Mouse (Mus musculus) mouse trophoblast stem cell (cell line): Measurements from ENCODE around the gene Kmt5b.

ENCODE experiments used
- in situ Hi-C, 2 experiments: fragments of 300-500 bp; cut with MseI, MboI; formaldehyde crosslinking; loops; 2 replicates in 1 of 2; 3 replicates in 1 of 2; pipeline ENCODE4 v1.15.1; 2025

Kmt5b gene

DNA sequence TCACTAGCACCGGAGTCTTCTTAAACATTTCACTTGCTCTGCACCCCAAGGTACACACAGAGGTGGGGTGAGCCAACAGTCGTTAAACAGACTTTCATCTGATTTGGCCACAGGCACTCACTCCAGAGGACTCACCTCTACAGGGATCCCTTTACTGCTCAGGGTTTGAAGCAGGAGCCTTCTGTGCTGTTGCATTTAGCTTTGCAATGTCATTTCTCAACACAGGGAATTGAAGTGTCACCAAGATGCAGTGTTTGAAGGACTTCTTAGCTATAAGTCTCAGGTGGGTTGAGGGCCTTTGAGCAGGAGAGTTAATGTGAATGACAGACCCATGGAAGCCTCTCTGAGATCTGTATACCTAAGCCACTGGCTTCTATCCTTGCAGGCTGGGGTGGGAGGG, 76.4 kb downstream of the Kmt5b start:
- in situ Hi-C loops, result no loop called here

DNA sequence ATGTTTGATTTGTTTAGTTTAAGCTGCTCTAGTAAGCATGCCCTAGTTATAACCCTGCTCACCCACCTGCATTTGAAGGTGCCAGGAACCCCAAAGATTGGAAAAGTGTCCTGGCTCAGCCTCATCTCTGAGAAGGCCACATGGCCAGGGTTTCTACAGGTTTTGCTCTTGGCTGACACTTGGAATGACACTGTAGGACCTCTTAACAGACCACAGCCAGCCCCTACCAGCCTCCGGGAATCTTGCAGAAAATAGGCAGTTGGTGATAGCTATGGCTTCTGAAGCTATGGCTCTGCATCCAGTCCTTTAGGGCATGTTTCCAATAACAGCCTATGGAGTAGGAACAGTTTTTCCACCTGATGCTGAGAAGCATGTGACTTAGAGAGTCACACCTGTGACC, 77.6 kb downstream of the Kmt5b start:
- in situ Hi-C loops, result no loop called here

DNA sequence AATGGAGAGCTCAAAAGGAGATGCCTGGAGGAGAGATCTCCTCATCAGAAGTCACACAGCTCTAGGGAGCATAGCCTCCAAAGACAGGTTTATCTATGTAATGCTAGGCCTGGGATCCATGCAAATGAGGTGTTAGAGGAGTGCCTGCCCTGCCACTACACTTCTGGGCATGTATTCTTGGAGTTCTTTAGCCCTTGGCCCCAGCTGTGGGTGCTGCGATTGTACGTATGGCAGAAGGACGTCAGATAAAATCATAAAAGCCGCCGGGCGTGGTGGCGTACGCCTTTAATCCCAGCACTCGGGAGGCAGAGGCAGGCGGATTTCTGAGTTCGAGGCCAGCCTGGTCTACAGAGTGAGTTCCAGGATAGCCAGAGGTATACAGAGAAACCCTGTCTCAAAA, 78.1 kb downstream of the Kmt5b start:
- in situ Hi-C loops, result no loop called here

DNA sequence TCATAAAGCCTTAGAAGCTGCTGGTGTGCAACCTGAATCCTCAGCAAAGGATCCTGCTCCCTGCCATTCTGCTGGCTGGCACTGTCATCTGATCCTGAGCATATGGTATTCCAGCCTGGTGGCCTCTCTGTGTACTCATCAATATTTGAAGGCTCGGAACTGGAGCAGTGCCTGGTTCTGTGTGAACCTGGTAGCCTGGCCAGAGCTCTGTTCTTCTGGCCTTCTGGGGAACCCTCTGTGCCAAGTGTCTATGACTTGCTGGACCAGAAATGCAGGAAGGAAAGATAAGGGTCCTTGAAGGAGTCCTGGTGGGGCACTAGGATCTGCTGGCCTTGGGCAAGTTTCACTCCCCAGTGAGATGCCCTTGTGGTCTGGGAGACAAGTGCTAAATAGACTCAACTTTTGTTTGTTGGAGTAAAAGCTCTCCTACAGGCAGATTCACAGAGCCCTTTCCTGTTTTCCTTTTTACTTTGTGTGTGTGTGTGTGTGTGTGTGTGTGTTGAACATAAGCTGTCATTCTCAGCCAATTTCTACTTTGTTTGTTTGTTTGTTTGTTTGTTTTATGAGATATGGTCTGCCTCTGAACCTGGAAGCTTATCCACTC, 78.7 kb downstream of the Kmt5b start:
- in situ Hi-C loops, result no loop called here

DNA sequence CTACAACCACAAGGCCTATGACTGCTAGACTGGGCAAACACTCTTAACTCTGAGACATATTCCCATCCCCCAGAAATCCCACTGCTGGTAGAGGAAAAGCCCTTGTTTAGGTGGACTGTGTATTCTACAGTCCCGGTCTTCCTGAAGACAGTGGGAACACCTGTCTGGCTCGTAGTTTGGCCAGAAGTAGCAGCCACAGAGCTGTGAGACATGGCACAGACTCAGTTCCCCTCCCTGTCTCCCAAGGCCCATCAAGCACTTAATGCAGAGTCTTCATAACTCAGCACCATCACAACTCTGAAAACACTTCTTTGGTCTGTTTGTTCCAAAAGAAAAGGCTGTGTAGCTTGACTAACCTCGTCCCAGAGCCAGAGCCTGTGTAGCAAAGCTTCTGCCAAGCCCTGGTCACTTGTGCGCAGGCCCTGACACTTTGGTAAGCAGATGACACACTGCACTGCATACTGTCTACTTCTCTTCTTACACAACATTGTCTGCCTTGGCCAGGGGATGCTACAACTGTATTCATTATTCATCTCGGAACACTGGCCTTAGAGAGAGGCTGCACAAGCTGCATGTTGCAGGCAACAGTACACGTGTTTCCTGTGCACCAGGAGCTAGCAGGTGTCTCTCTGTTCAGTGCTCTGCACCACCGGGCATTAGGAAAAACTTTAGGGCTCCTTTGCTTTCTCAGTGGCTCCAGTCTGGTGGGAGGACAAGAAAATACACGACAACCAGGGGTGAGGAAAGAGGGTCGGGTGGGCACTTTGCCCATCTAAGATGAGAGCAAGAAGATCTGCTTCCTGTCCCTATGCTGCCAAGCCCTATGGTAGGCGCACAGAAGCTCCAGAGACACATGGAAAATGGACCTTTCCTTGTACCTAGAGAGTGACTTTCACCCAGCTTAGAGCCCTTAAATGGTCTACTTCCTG, 79.7 kb downstream of the Kmt5b start:
- in situ Hi-C loops, result no loop called here

DNA sequence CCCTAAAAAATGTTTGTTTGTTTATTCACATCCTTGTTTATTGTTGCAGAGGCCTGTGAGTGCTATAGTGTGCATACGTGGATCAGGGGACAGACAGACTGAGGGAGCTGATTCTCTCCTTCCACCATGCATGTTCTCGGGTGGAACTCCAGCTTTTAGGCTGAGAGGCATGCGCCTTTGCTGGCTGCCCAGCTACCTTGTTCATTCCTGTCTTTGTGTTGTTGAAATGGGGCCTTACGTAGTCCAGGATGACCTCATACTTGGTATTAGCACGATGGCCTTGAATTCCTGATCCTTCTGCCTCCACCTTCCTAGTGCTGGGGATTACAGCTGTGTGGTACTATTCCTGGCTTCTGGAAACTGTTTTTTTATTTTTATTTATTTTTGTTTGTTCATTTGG, 80.5 kb downstream of the Kmt5b start:
- in situ Hi-C loops, result no loop called here

DNA sequence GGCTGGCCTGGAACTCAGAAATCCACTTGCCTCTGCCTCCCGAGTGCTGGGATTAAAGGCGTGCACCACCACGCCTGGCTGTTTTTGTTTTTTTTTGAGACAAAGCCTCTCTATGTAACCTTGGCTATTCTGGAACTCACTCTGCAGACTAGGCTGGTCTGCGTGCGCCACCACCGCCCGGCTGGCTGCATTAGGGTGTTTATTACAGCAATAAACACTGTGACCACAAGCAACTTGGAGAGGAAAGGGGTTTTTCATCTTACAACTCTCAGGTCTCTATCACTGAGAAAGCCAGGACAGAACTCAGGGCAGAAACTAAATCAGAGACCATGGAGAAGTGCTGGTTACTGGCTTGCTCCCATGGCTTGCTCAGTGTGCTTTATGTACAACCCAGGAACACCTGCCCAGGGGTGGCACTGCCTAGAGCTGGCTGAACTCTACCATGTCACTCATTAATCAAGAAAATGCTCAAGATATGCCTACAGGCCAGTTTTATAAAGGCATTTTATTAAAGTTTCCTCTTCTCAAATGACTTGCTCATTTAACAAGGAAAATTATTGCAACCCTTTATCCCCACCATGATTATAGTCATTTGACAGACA, 81.1 kb downstream of the Kmt5b start:
- in situ Hi-C loops, result no loop called here

DNA sequence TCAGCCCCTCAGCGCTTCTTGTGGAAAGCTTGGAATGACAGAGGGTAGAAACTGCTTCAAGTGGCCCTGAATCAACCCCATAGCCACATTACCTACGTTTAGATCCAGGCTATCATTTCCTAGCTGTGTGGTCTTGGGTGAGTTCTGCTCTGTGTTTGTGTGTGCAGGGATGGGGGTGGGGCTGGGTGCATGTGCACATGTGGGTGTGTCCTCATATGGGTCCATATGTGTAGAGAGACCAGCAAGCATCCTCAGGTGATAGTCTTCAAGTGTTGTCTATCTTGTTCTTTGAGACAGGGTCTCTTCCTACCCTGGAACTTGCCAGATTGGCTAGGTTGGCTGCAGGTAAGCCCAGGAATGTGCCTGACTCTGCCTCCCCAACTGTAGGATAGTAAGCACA, 82.0 kb downstream of the Kmt5b start:
- in situ Hi-C loops, result no loop called here

DNA sequence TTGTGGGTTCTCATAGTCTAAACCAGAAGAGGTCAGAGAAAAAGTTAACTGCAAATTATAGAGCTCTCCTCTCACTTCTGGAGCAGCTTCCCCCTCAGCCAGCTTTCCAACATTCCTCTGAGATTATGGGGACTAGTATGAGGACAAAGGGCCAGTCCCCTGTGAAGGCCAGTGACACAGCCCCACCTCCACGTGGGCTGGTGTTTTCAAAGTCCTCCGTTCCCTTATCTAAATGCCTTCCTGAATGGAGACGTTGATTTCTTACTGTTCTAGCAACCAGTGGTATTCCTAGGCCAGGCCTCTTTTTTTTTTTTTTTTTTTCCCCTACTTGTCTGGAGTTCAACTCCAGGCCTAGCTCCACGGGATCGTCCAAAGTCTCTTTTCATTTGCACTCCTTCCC, 82.9 kb downstream of the Kmt5b start:
- in situ Hi-C loops, result no loop called here

DNA sequence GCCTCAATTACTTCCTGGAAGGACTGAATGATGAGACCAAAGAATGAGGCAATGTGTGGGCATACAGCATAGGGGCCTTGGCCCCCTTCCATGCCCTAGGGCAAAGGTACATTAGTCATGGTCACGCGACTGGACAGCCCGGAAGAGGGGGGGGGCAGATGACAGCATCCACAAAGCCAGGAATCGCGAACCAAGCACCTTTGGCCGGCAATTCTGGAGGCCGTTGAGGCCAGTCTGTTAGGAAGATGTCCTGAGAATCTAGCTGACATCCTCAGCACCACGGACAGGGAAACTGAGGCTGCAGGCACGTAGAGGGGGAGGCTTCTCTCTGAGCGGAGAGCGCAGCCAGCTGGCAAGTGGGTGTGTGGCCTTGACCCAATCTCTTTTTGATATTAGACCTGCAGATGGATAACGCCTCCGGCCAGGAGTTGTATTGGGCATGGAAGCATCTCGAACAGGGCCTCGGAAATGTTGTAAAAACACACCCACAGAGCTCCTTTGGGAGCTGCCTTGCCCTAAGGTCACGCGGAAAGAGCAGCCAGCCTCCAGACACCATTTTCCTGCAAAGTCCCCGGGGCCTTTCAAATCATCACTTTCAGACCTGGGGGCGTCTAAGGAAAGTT, 83.7 kb downstream of the Kmt5b start:
- in situ Hi-C loops, result no loop called here

DNA sequence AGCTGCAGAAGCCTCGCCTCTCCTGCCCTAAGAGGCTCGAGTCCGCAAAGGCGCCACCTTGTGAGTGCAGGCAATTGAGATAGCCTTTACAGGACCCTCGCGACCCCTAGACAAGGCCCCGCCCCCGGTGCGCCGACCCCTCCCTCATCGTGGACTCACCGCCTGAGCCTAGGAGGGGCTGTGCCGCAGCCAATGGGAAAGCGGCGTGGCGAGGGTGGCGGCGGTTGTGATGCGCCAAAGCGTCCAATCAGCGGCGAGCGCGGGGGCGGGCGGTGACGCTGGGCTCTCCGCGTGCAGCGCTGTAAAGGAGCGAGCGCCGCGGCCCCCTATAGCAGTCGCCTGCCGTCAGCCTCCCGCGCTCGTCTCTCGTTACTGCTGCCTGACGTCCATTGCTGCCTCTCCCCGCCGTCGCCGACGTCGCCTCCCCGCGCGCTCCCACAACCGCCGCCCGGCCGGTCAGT, 84.3 kb downstream of the Kmt5b start, which contains the start of gene Chka:
Gene Chka, plus strand, starts transcription at position 272 of the 461 bp plus-strand sequence.
- in situ Hi-C loops, result no loop called here

DNA sequence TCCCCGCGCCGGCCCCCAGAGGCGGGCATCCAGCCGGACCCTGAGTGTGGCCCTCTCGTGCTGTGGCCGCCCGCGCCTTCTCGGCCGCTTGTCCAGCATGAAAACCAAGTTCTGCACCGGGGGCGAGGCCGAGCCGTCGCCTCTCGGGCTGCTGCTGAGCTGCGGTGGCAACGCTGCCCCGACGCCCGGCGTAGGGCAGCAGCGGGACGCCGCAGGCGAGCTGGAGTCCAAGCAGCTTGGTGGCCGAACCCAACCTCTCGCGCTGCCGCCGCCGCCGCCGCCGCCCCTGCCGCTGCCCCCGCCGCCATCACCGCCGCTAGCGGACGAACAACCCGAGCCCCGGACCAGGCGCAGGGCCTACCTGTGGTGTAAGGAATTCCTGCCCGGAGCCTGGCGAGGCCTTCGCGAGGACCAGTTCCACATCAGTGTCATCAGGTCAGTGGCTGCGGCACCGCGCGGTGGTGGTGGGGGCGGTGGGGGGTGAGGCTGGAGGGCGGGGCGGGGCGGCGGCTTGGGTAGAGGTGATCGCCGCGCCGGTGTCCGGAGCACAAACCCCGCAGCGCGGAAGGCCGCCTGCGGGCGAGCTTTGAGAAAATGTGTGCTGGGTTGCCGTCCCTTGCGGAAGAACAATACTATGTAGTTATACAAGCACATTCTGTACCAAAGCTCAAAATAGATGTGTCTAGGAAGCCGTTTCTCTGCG, 84.9 kb downstream of the Kmt5b start:
- in situ Hi-C loops, result no loop called here

DNA sequence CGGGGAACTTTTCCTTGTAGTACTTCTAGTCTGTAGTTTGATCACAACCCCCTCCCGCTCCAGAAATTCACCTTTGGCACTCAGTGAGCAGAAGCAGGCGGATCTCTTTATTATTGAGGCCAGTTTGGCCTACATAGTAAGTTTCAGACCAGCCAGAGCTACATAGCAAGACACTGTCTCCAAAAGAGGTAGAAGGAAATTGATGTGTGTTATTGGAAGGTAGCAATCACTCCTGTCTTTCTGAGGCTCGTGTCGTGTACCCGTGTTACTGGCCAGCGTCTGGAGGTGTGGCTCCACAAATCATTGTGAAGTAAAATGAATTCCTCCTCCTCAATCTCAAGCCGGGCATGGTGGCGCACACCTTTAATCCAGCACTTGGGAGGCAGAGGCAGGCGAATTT, 85.9 kb downstream of the Kmt5b start:
- in situ Hi-C loops, result no loop called here

DNA sequence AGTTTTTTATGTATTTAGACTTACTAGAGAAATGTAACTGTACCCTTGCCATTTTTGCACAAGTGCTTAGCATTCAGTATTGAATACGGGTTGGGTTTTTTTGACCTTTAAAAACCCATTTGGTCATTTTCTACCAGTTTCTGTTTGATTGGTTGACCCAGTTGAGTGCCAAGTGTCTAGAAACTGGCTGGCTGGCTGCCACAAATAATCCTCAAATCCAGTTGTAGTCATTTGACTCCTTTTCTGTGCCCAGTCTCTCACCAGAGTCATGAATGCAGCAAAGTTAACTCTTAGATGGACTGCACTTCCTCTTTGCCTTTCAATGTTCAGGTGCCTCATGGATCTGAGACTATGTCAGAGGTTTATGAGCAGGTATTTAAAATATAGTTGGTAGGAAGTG, 86.7 kb downstream of the Kmt5b start:
- in situ Hi-C loops, result no loop called here

DNA sequence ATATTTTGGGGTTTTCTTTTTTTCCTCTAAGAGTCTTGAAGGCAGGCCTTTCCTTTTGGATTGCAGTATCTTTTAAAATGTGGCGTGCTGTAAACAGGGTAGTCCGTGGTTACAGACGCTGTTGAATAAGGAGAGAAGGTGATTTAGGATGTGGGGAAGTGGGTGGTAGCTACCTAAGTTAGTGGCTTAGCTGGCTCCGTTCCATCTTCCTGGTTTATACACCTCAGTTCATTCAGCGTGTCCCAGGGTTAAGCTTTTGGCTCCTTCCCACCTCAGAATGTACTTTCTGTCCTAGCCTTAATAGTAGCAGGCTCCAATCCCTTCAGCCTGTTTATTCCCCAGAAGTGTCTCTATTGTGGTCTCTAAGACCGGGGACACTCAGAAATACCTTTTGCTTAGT, 87.9 kb downstream of the Kmt5b start:
- in situ Hi-C loops, result no loop called here

DNA sequence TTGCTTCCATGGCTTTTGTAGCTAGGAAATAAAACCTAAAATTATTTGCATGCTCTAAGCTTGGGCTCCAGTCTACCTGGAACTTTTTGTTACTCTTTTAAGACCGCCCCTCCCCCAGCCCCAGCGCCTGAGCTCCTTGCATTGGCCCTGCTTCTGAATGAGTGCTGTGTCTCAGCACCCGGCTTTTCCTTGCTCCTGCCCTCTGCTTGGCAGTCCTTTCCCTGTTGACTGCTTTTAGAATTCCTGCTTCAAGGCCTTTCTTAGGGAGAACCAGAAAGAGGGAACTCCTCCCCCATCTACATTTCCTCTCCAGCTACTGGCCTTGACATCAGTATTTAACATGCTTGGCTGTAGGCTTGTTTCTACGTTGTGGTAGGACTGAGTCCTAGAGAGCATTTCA, 88.4 kb downstream of the Kmt5b start:
- in situ Hi-C loops, result no loop called here

DNA sequence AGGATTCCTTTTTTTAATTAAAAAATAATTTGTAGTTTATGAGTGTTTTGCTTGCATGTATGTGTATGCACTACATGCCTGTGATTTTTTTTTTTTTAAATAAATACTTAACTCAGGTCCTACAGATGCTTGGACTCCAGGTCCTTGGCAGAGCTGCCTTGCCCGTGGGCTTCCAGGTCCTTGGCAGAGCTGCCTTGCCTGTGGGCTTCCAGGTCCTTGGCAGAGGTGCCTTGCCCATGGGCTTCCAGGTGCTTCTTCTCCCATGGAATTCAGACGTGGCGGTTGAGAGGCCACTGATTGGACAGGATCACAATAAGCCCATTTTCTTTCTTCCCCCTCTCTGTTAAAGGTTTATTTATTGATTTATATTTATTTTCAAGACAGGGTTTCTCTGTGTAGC, 90.0 kb downstream of the Kmt5b start:
- in situ Hi-C loops, result no loop called here

DNA sequence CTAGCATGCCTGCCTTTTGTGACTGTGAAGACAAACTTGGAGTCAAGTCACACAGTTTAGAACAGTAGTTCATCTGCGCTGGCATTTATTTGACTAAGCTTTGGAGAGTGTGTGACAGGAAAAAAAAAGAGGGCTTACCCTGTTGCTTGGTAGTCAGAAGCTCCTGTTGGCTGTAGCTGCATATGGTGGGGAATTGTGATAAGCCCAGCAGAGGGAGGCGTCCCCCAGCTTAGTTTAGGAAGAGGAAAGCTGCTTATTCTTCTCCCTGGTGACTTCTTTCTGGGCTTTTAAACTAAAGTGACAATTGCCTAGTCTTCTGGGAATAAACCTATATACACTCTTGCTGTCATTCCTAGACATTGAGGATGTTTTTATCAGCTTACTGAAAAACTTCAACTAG, 95.5 kb downstream of the Kmt5b start:
- in situ Hi-C loops, result no loop called here

DNA sequence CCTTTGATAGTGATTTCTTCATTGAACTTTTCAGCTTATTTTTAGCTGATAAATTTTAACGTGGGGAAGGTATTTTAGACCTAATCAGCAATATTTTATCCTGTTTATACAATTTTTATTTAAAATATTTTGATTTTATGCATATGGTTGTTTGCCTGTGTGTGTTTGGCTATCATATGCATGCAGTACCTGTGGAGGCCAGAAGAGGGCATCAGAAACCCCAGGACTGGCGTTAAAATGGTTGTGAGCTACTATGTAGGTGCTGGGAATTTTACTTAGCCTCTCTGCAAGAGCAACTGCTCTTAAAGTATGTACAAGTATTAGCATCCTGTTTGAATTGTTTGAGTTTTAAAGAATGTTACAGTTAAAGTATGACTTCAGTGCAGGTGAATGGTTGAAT, 97.7 kb downstream of the Kmt5b start:
- in situ Hi-C loops, result no loop called here
